Mouse (Mus musculus) gastrocnemius, adult 2 months (tissue): ENCODE data around the gene Zfp827. TPM values are rescaled to one million over a fixed set of nuclear protein-coding genes. Genes with fewer than 3 reads are reported as not detected.
"Not testable (repeated sequence)": the region's sequence is repeated elsewhere in the genome, so short reads cannot be mapped to it uniquely, and the experiment has no call there.

Source experiments
- DNase-seq: peaks from one replicate; pipeline ENCODE4 v3.0.0; 2022
- H3K27ac ChIP-seq: fragments of 200-600 bp; 2 replicates; pipeline ENCODE4 v1.8.1; 2022; ENCODE audit warnings: mild to moderate bottlenecking
- H3K4me3 ChIP-seq: fragments of 200-600 bp; 2 replicates; pipeline ENCODE4 v1.8.1; 2022; ENCODE audit warnings: mild to moderate bottlenecking, moderate library complexity
- CTCF ChIP-seq: fragments of 200-600 bp; IDR thresholded peaks from 2 replicates; pipeline ENCODE4 v1.8.1; 2022; ENCODE audit warnings: antibody characterized with exemption, mild to moderate bottlenecking, moderate library complexity
- intact Hi-C: fragments of 180-260 bp; cut with DNase I; formaldehyde crosslinking; loops from one replicate; pipeline ENCODE4 v1.15.1; 2025
- total RNA-seq, 2 experiments: library from RNA; stranded (reverse); gene quantifications; 2 replicates each; pipeline ENCODE4 v1.2.3; 2021

The Zfp827 gene
- total RNA-seq, 2 experiments from 2014 or later = 2.7 to 7.1 TPM

DNA sequence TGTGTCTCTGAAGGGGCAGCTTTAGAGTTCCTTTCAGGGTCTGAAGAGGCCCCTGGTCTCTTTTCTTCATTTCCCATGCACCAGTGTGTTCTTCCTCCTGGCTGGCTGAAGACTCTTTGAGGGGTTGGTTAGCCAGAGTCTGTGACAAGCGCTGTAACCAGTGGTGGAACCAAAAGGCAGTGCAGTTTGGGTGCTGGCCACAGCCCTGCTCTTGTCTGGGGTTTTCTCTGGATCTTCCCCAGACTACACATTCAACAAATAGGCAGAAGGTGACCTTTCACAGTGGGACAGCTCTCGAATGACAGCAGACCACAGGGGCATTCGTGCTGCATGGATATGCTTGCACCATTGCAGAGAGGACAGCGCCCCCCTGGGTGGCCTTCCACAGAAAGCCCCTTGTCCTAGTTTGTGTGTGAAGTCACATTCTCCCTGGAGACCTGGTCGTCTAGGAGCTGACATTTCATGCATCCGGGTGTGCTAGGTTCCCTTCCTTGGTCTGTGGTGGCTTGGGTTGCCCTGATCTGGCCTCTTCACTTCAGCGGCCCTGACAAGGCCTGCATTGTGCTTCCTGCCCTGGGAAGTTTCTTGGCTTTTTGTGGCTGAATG, 99.1 kb downstream of the Zfp827 start:
- intact Hi-C loops = no loop called here
- TF ChIP-seq CTCF = peak; percentile 25; the same call in 1 of the 2 replicates
- no peak overlapping the region for H3K27ac ChIP-seq
- H3K4me3 ChIP-seq = no peak overlapping the region
- no peak for DNase-seq

DNA sequence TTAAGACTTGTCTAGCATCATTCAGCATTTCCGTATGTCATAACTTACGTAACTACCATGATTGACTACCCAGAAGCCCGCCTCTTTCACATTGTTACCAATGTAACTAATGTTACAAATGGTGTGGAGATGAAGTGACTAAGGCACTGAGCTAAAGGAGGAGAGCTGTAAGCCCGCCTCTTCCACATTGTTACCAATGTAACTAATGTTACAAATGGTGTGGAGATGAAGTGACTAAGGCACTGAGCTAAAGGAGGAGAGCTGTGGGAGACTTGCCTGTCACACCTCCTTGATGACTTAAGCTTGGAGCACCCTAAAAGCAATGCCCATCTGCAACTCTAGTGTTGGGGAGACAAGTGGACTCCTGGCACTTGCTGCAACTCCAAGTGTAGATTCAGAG, 100.3 kb downstream of the Zfp827 start:
- intact Hi-C loops, DNase-seq, H3K4me3 ChIP-seq, H3K27ac ChIP-seq: not testable (repeated sequence)

DNA sequence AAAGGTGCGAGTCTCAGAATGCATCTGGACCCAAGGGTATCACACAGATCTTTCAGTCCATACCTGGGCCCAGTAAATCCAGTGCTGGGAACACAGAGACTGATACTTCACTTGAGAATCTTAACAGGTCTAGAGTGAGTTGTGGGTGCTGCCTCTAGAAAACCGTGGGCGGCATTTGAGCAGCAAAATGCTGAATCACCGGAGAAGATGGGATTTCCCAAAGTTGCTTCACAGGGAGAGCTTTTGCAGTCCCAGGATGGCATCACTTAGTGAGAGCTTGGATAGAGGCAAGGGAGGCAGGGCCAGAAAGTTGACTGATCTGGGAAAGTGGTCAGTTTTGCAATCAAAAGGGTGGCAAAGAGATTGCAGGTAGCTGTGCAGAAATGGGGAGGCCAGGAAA, 111.4 kb downstream of the Zfp827 start:
- no peak for TF ChIP-seq CTCF
- no peak for DNase-seq
- no peak overlapping the region for H3K4me3 ChIP-seq
- no peak overlapping the region for H3K27ac ChIP-seq
- intact Hi-C loops = no loop called here

DNA sequence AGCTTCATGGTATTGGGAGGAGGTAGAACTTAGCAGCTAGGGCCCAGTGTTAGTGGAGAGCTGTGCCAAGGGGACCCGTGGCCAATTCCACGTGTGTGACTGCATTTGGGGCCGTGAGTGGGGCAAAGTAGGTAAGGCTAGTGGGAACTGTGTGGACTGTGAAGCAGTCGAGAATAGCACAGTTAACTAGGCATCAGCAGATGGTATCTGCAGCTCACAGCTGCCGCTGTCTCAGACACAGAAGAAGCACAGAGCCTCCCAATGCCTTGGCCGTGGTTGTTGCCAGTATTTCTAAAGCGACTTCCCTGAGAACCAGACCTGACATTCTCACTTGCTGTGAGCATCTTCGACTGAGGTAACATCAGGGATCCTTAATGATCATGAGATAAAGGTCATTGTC, 112.7 kb downstream of the Zfp827 start:
- no peak for DNase-seq
- no peak for TF ChIP-seq CTCF
- Histone ChIP-seq H3K27ac (no peak overlapping the region), H3K4me3 (no peak overlapping the region)
- intact Hi-C loops = no loop called here

DNA sequence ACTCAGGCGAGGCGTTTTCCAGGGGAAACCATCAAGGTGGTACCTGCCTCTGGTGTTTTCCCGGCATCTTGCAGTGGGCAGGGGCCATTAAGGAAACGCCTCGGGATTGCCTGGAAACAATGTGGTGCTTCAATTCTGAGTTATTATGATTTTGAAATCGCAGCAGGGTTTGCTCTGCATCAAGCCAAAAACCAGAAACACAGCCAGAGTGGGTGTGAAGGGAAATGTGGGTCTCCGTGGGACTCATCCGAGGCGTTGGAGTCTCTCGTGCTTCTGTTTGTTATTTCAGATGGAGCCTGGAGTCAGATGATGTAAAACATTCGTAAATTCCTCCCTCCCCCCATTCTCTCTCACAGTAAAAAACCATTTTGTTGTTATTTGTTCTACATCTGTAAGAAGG, 113.4 kb downstream of the Zfp827 start:
- H3K27ac ChIP-seq = no peak overlapping the region
- H3K4me3 ChIP-seq = no peak overlapping the region
- intact Hi-C loops = no loop called here
- TF ChIP-seq CTCF = no peak
- DNase-seq = no peak

DNA sequence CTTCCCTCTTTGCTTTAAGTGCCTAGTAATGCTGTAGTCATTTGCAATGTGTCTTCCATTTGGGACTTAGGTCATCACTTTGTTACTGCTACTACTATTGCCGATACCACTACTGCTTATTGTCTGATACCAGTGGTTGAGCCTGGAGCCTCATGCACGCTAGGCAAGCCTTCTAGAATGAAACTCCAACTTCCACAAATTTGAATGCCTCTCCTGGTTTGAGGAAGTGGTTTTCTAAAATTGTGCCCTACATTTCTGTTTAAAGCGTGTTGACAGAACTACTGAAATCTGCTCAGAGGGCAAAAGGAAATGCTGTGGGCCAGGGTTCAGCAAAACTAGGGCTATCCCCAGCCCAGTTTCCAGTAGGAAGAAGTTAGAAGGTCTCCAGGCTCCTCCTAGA, 115.5 kb downstream of the Zfp827 start:
- Histone ChIP-seq H3K4me3 (no peak overlapping the region), H3K27ac (no peak overlapping the region)
- intact Hi-C loops = no loop called here
- no peak for DNase-seq
- TF ChIP-seq CTCF = no peak

DNA sequence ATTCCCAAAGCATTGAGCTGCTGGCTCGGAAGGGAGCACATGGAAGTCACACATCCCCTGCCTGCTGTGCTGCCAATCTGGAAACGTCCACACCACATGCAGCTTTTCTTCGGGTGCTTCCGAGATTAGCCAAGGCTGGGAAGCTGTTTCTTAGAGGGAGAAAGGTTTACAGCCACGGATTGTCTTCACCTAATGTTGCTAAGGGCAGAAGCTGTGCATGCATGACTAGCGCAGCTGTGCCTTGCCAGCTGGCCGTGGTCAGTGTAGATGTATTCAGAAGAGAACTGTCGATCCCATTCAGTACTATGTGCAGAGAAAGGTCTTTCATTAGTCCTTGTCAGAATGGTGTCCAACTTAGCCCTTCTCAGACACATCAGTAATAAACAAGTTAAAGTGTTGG, 117.0 kb downstream of the Zfp827 start:
- intact Hi-C loops = no loop called here

DNA sequence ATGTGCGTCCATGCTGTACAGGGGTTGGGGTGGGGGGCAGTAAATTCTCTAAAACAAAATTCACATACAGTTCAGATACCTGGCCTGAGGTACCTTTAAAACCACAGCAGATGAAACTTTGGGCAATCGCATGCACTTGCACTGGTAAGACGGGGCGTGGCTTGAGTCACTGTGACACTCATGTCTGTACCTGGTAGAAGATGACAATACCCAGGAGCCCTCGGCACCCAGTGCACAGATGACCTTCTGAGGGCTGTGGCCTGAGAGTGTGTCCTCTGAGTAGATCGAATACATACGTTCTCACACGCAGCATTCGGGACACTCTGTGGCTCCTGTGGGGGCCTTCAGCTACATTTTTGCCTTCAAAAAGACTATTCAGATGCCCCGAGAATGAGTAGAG, 117.4 kb downstream of the Zfp827 start:
- DNase-seq = no peak
- no peak overlapping the region for H3K27ac ChIP-seq
- no peak for TF ChIP-seq CTCF

More for the DNA sequence above, 117.0 kb downstream of the Zfp827 start:
- Histone ChIP-seq H3K27ac (no peak overlapping the region), H3K4me3 (no peak overlapping the region)
- no peak for DNase-seq
- TF ChIP-seq CTCF = no peak

DNA sequence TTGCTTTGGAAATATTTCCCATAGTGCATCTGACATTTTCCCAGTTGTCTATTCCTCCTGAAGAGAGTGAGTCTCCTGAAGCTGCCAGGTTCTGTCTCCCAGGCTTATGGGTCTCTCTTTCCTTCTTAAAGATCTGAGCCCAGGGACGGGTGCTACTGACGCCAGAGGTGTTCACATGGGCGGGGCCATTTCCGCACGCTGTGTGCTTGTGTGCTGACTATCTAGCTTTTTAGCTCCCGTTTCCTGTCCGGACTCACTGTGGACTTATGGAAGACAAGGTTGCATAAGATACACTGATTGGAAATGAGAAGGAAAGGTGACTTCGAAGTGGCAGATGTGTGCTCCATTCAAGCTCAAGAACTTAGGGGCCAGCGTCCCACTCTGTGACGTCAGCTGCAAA, 120.6 kb downstream of the Zfp827 start:
- Histone ChIP-seq H3K4me3 (no peak overlapping the region), H3K27ac (no peak overlapping the region)
- TF ChIP-seq CTCF = no peak
- DNase-seq = no peak
- intact Hi-C loops = no loop called here

More for the DNA sequence above, 117.4 kb downstream of the Zfp827 start:
- intact Hi-C loops = no loop called here
- no peak overlapping the region for H3K4me3 ChIP-seq

DNA sequence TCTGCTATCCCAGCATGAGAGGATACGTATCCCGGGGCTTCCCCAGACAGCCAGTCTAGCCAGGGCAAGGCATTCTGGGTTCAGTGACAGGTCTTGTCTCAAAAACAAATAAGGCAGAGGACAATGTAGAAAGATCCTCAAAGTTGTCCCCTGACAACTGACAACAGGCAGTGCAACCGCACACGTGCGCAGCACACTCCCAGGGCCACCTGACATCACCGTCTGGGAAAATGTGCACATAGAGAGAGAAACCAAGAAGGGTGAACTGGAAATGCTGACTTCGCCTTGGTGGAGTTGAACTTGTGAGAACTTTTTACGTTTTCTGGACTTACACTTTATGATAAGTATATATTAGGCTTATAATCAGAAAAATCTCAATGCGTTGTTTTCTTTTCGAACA, 121.6 kb downstream of the Zfp827 start:
- intact Hi-C loops = no loop called here
- no peak for DNase-seq
- no peak for TF ChIP-seq CTCF
- no peak overlapping the region for H3K4me3 ChIP-seq
- H3K27ac ChIP-seq = no peak overlapping the region

DNA sequence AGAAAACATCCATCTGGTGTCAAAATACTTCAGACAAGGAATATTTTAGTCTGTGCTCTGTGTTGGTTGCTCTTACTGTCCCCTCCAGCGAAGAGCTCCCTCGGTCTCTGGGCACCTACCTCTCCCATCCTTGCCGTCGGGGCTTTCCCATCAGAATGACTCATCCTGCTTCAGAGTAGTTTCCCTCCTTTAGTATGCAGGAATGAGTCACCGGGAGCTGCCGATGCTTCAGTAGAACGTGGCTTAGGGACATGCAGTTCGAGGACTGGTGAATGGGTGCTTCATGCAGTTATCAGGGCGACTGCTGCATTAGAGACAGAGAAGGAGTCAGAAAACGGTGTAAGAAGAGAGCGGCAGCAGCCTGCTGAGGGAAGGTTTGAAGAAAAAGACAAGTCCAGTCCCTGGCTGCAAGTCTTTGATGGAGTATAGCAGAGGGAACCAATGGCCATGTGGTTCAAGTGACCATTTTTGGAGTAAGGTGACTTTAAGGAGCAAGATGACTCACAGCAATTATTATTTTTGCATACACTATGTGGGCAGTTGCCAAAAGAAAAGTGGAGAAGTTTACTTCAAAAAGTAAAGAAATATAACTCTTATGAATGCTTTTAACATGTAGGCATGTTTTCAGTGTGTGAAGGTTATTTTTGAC, 122.4 kb downstream of the Zfp827 start:
- Histone ChIP-seq H3K27ac (no peak overlapping the region), H3K4me3 (no peak overlapping the region)
- no peak for TF ChIP-seq CTCF
- no peak for DNase-seq
- intact Hi-C loops = no loop called here

DNA sequence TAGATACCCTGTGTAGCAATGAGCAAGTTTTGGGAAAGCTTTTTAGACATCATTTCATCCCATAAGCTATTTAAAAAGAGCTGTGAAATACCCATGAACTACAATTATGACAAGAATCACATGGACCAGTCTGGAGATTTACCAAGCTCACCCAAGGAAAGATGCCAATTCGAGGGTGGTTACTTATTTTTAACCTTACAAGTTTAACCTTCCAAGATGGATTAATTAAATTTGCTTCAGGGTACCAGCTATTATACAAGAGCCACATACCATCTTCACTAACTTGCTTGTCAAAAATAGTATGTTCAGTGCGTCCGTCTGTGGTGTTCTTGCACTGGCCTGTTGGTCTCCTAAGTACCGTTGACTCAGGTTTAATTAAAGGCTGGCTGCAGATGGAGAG, 123.4 kb downstream of the Zfp827 start:
- no peak for TF ChIP-seq CTCF
- no peak for DNase-seq
- H3K27ac ChIP-seq = no peak overlapping the region
- intact Hi-C loops = no loop called here
- no peak overlapping the region for H3K4me3 ChIP-seq

DNA sequence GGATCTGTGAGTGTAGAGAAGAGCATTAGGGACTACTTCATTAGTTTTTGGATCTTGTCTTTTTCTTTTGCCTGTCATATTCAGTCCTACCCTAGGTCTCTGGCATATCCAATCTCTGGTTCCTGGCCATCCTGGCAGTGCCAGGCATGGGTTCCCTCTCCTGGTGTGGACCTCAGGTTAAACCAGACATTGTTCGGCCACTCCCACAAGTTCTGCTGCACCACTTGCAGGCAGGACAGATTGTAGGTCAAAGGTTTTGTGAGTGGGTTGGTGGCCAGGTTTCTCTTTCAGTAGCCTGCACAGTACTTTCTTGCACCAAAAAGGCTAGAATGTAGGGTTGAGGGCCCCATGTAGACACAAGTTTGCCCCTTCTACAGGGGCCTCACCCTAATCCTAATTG, 125.0 kb downstream of the Zfp827 start:
- no peak for TF ChIP-seq CTCF
- H3K4me3 ChIP-seq = no peak overlapping the region
- H3K27ac ChIP-seq = no peak overlapping the region
- intact Hi-C loops = no loop called here
- no peak for DNase-seq

DNA sequence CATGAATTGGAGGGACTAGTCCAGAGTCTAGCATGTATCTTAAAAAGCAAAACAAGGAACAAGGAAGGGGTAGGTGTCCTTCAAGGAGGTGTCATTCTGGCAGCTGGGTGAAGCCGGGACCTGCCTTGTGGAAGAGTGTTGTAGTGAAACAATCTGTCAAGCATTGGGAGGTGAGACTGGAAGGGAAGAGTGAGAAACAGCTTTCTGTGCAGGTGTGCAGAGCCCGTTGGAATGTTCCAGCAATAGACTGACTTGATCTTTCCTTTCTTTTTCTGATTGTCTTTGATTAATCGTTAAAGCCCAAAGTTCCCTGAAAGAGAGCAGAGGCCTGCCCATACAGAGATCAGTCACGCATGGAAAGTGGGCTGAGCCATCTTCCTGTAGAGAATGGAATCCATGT, 125.4 kb downstream of the Zfp827 start:
- no peak overlapping the region for H3K27ac ChIP-seq
- H3K4me3 ChIP-seq = no peak overlapping the region
- DNase-seq = no peak
- TF ChIP-seq CTCF = no peak
- intact Hi-C loops = no loop called here
